Mouse (Mus musculus) G1E (cell line): ENCODE data around the gene Heg1. TPM values are rescaled to one million over a fixed set of nuclear protein-coding genes. Genes with fewer than 3 reads are reported as not detected.
A peak's percentile ranks its signal among the peaks of the same experiment; 100 is the strongest.

Experiments
- ATAC-seq: 2 replicates; pipeline ENCODE4 v1.8.0; 2016; ENCODE audit warnings: mild to moderate bottlenecking; ENCODE audit not compliant: insufficient number of reproducible peaks, poor library complexity, low FRiP score, severe bottlenecking; ENCODE audit errors: extremely low read depth
- DNase-seq: peaks from one replicate; pipeline ENCODE4 v3.0.0; 2012; ENCODE audit warnings: low spot score
- H3K27me3 ChIP-seq: 2 replicates; pipeline ENCODE4 v1.6.1; 2012; ENCODE audit warnings: mild to moderate bottlenecking, low read length, inconsistent platforms; ENCODE audit not compliant: insufficient read depth
- H3K36me3 ChIP-seq: replicated peaks from 2 replicates; pipeline ENCODE3; 2012; ENCODE audit warnings: mild to moderate bottlenecking, inconsistent platforms
- H3K4me1 ChIP-seq: 2 replicates; pipeline ENCODE4 v1.6.1; 2012; ENCODE audit warnings: low read depth, low read length, inconsistent platforms, mixed read lengths; ENCODE audit not compliant: insufficient read depth
- H3K4me3 ChIP-seq: 2 replicates; pipeline ENCODE4 v1.5.1; 2012; ENCODE audit warnings: low read depth, mild to moderate bottlenecking, inconsistent platforms, low read length, moderate library complexity, mixed read lengths
- H3K9me3 ChIP-seq: replicated peaks from 2 replicates; pipeline ENCODE4 v1.6.1; 2012; ENCODE audit warnings: inconsistent platforms
- CTCF ChIP-seq: IDR thresholded peaks from 2 replicates; pipeline ENCODE4 v1.5.1; 2012; ENCODE audit warnings: low read depth, low read length, inconsistent platforms, mixed read lengths
- GATA1 ChIP-seq: IDR thresholded peaks from 2 replicates; pipeline ENCODE4 v1.6.1; 2012; ENCODE audit warnings: borderline replicate concordance, low read length, inconsistent platforms, mixed read lengths
- GATA2 ChIP-seq: IDR thresholded peaks from 2 replicates; pipeline ENCODE4 v1.6.1; 2012; ENCODE audit warnings: low read depth, low read length, inconsistent platforms, borderline replicate concordance
- POLR2AphosphoS5 ChIP-seq: IDR thresholded peaks from 2 replicates; pipeline ENCODE4 v1.6.1; 2012; ENCODE audit warnings: low read depth, low read length, inconsistent platforms; ENCODE audit not compliant: insufficient replicate concordance
- TAL1 ChIP-seq: conservative IDR thresholded peaks from 2 replicates; pipeline ENCODE4 v1.6.1; 2012; ENCODE audit warnings: low read depth, low read length, inconsistent platforms, mixed read lengths
- polyA plus RNA-seq: library from polyadenylated mRNA; stranded (reverse); fragments of >175 nt; gene quantifications from 2 replicates; pipeline ENCODE4 v1.2.3, GENCODE M21; 2012
- total RNA-seq, 2 experiments: library from RNA; stranded (forward) in 1 of 2; stranded (reverse) in 1 of 2; fragments of 200-1000 nt in 1 of 2; fragments of >200 nt in 1 of 2; fragmentation: Nextera tagmentation in 1 of 2; gene quantifications; 2 replicates each; pipeline ENCODE4 v1.2.3; 2014 to 2017

The Heg1 gene
- total and polyA plus RNA-seq, 3 experiments: 2.7 to 35.6 (median 5.4) TPM

DNA sequence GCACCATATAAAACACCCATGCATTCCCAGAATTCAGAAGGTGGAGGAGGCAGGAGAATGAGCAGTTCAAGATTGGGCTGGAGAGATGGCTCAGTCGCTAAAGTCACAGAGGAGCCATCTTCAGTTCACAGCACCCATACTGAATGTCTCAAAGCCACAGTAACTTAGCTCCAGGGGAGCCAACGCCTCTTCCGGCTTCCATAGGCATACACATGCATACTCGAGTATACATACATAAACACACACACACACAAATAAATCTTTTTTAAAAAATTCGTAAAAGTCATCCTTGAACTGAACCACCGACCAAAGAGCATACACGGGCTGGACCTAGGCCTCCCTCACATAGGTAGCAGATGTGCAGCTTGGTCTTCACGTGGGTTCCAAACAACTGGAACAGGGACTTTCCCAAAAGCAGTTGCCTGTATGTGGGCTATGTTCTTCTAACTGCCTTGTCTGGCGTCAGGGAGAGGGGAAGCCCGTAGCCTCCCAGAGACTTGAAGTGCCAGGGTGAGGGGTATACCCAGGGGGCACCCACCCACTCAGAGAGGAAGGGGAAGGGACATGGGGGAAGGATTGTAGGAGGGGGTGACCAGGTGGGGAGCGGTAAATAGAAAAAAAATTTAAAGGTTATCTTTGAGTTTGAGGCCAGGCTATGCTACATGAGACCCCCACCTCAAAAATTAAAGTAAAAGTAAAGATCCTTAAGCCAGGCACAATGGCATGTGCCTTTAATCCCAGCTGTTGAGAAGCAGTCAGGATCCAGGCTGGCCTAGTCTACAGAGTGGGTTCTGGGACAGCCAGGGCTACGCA lies 24.6 kb downstream of the Heg1 start:
- peaks cover 22% of the 10 kb centered on the region for H3K4me1 ChIP-seq
- H3K4me3 ChIP-seq: no peak overlapping the region
- no peaks in the 10 kb centered on the region; the same call in 1 of the 2 replicates for H3K27me3 ChIP-seq
- TF ChIP-seq CTCF (no peak), POLR2AphosphoS5 (no peak), TAL1 (no peak), GATA1 (no peak), GATA2 (no peak)
- H3K36me3 ChIP-seq: peaks cover 9% of the 10 kb centered on the region
- DNase-seq: no peak
- no peaks in the 10 kb centered on the region for H3K9me3 ChIP-seq
- ATAC-seq: no peak

DNA sequence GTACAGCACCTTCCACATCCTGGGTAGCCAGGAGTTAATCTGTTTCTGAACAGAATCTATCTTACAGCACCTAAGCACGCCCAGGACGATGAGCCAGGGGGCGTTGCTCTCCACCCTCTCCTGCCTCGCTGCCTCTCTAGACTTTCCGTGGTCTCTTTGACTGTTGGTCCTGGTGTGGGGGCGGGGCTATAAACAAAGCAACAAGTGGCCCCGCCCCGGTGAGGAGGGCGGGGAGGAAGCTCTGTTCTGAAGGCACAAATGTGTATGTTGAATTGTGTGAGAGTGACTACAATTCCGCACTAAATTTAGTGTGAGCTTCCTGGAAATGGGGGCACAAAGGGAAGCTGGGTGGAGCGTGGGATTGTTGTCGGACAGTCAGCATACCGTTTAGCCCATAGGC lies 30.1 kb downstream of the Heg1 start:
- peak; percentile 85 for DNase-seq
- Histone ChIP-seq H3K4me1 (peaks cover 36% of the 10 kb centered on the region), H3K9me3 (no peaks in the 10 kb centered on the region), H3K4me3 (peak overlapping the region; percentile 53; the same call in 1 of the 2 replicates), H3K27me3 (no peaks in the 10 kb centered on the region), H3K36me3 (peaks cover 16% of the 10 kb centered on the region)
- ATAC-seq: peak; percentile 92
- no peak for TF ChIP-seq POLR2AphosphoS5
- no peak for TF ChIP-seq GATA1
- no peak for TF ChIP-seq TAL1
- no peak for TF ChIP-seq CTCF
- no peak for TF ChIP-seq GATA2

DNA sequence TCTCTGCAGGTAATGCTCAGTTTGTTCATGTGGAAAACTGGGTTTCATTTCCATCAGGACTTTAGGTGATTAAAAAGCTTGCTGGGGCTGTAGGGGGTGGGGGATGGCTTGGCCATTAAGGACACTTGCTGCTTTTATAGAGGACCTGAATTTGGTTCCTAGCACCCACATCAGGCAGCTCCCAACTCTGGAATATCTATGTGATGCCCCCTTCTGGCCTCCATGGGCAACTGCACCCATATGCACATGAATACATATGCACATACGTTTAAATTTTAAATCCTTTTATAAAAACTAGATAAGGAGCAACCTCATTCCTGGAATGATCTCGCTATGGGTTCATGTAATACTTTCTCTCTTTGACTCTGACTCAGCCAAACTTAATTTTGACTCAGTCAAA lies 39.1 kb downstream of the Heg1 start:
- DNase-seq: no peak
- Histone ChIP-seq H3K36me3 (peaks cover 27% of the 10 kb centered on the region), H3K9me3 (0 out of 2 replicates have a peak, but pooled peaks cover 2% of the 10 kb centered on the region), H3K4me3 (no peak overlapping the region), H3K4me1 (peaks cover 34% of the 10 kb centered on the region), H3K27me3 (no peaks in the 10 kb centered on the region)
- no peak for ATAC-seq
- TF ChIP-seq CTCF: no peak
- no peak for TF ChIP-seq GATA1
- TF ChIP-seq POLR2AphosphoS5: no peak
- no peak for TF ChIP-seq TAL1
- no peak for TF ChIP-seq GATA2

DNA sequence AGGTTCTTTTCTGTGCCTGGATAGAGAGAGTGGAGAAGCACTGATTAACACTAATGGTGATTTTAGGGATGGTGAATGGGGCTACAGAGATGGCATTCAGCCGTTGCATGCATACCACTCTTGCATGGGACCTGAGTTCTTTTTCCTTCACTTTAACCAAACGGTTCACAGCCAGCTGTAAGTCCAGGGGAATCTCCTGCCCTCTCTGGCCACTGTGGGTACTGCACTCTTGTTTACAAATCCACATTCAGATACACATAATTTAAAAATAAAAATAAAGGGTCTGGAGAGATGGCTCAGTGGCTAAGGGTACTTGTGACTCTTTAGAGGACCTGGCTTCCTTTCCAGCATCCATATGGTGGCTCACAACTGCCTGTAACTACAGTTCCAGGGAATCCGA lies 39.8 kb downstream of the Heg1 start:
- Histone ChIP-seq H3K4me1 (peaks cover 41% of the 10 kb centered on the region), H3K36me3 (peaks cover 27% of the 10 kb centered on the region), H3K9me3 (0 out of 2 replicates have a peak, but pooled peaks cover 2% of the 10 kb centered on the region), H3K4me3 (no peak overlapping the region), H3K27me3 (no peaks in the 10 kb centered on the region)
- no peak for ATAC-seq
- DNase-seq: no peak
- no peak for TF ChIP-seq GATA2
- no peak for TF ChIP-seq GATA1
- TF ChIP-seq CTCF: no peak
- TF ChIP-seq TAL1: no peak
- no peak for TF ChIP-seq POLR2AphosphoS5

DNA sequence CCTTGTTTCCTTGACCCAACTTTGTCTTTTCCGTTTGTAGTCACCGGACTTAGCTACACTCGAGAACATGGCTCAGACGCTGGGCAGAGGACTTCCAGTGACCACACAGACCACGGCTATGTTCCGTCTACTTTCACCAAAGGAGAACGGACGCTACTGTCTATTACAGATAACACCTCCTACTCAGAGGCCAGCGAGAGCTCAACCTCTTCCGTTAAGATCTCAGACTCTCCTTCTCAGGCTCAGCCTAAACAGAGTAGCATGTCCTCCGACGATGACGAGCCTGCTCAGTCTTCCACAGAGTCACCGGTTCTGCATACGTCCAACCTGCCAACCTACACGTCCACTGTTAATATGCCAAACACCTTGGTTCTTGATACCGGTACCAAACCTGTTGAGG lies 42.1 kb downstream of the Heg1 start:
- Histone ChIP-seq H3K36me3 (peaks cover 22% of the 10 kb centered on the region), H3K4me1 (peaks cover 63% of the 10 kb centered on the region), H3K27me3 (no peaks in the 10 kb centered on the region), H3K4me3 (no peak overlapping the region; the same call in 1 of the 2 replicates), H3K9me3 (0 out of 2 replicates have a peak, but pooled peaks cover 2% of the 10 kb centered on the region)
- ATAC-seq (no peak), DNase-seq (no peak)
- TF ChIP-seq POLR2AphosphoS5 (no peak), CTCF (no peak), GATA1 (no peak), GATA2 (no peak), TAL1 (no peak)

DNA sequence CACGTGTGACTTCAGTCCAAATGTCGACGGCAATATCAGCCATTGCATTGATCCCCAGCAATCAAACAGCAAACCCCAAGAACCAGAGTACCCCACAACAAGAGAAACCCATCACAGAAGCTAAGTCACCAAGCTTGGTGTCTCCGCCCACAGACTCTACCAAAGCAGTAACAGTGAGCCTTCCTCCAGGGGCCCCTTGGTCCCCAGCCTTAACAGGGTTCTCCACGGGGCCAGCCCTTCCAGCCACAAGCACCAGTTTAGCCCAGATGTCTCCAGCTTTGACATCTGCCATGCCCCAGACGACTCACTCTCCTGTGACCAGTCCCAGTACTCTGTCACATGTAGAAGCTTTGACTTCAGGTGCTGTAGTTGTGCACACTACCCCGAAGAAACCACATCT lies 42.7 kb downstream of the Heg1 start:
- Histone ChIP-seq H3K36me3 (peaks cover 23% of the 10 kb centered on the region), H3K9me3 (0 out of 2 replicates have a peak, but pooled peaks cover 2% of the 10 kb centered on the region), H3K4me3 (peak overlapping the region; percentile 28; the same call in 1 of the 2 replicates), H3K27me3 (no peaks in the 10 kb centered on the region), H3K4me1 (peaks cover 69% of the 10 kb centered on the region)
- peak; percentile 22; the same call in 1 of the 2 replicates for ATAC-seq
- DNase-seq: peak; percentile 63
- TF ChIP-seq GATA2 (no peak), TAL1 (no peak), POLR2AphosphoS5 (no peak), CTCF (no peak), GATA1 (no peak)
